Comparison of ENCODE assay signal across 7 mouse cellular contexts in genomic region chr4:76037178-76037577, GRCm38 (mm10).
DNase-seq lines count a peak whose midpoint lies in the region; ATAC-seq and TF ChIP-seq lines count a peak whose summit lies in the region.
"Not testable (repeated sequence)": the region's sequence is repeated elsewhere in the genome, so short reads cannot be mapped to it uniquely, and the experiment has no call there.

No protein-coding gene starts in this region.

- peak; percentile 70 for DNase-seq in ES-CJ7 (ENCODE audit: low read depth, low spot score)
- DNase-seq in R1 (ENCODE audit: low read depth, low spot score), result peak; percentile 61
- peak; percentile 4 for DNase-seq in adrenal gland, postnatal 14 days
- DNase-seq in layer of hippocampus, adult 2 months (ENCODE audit: low spot score in 2 of 2); lung, embryonic 14.5 days; stomach, postnatal 0 days (ENCODE audit: low spot score): not testable (repeated sequence)

- WGBS in intestine, postnatal 0 days, result 86% methylated on average over 4 of the region's 4 CpGs
- 74% methylated on average over 4 of the region's 4 CpGs for WGBS in lung, embryonic 14.5 days
- 82% methylated on average over 4 of the region's 4 CpGs for WGBS in stomach, postnatal 0 days

- H3K4me3 ChIP-seq in intestine, postnatal 0 days (ENCODE audit: low read depth, low read length); layer of hippocampus, adult 2 months; lung, embryonic 14.5 days (ENCODE audit: low read depth, low read length); stomach, postnatal 0 days (ENCODE audit: low read depth, low read length): not testable (repeated sequence)

- not testable (repeated sequence) for ATAC-seq in intestine, postnatal 0 days; lung, embryonic 14.5 days (ENCODE audit: insufficient read depth); stomach, postnatal 0 days (ENCODE audit: low FRiP score, low TSS enrichment)

- TF ChIP-seq CTCF in intestine, postnatal 0 days (IDR thresholded peaks at IDR 0.05; ENCODE audit: low read depth), result peak; percentile 26; the same call in 1 of the 2 replicates
- peak; percentile 29; the same call in 1 of the 2 replicates for TF ChIP-seq CTCF in layer of hippocampus, adult 2 months (conservative IDR thresholded peaks at IDR 0.05)
- TF ChIP-seq CTCF in lung, embryonic 14.5 days (IDR thresholded peaks at IDR 0.05; ENCODE audit: low read depth), result 0 out of 2 replicates have a peak, but pooled peaks have one; percentile 8
- peak; percentile 28; the same call in 1 of the 2 replicates for TF ChIP-seq CTCF in stomach, postnatal 0 days (IDR thresholded peaks at IDR 0.05; ENCODE audit: low read depth)

- H3K27ac ChIP-seq in intestine, postnatal 0 days (ENCODE audit: low read depth, low read length); layer of hippocampus, adult 2 months; lung, embryonic 14.5 days (ENCODE audit: low read depth); stomach, postnatal 0 days (replicated peaks): not testable (repeated sequence)

- not testable (repeated sequence) for H3K36me3 ChIP-seq in intestine, postnatal 0 days (ENCODE audit: control insufficient read depth, insufficient read depth); lung, embryonic 14.5 days (ENCODE audit: insufficient read depth); stomach, postnatal 0 days (ENCODE audit: control insufficient read depth, insufficient read depth, low read length)

- TF ChIP-seq EP300 in stomach, postnatal 0 days (optimal IDR thresholded peaks at IDR 0.05), result not testable (repeated sequence)

- not testable (repeated sequence) for H3K9me3 ChIP-seq in intestine, postnatal 0 days (ENCODE audit: control insufficient read depth); lung, embryonic 14.5 days (ENCODE audit: low read depth, low read length); stomach, postnatal 0 days (ENCODE audit: control insufficient read depth, low read length)

- not testable (repeated sequence) for H3K27me3 ChIP-seq in intestine, postnatal 0 days (replicated peaks; ENCODE audit: control insufficient read depth, insufficient read depth, low read length); lung, embryonic 14.5 days (ENCODE audit: insufficient read depth, low read length); stomach, postnatal 0 days (ENCODE audit: control insufficient read depth, insufficient read depth, low read length)

- H3K4me1 ChIP-seq in intestine, postnatal 0 days (replicated peaks; ENCODE audit: control insufficient read depth, insufficient read depth, low read length); lung, embryonic 14.5 days (ENCODE audit: insufficient read depth); stomach, postnatal 0 days (replicated peaks; ENCODE audit: control insufficient read depth, insufficient read depth): not testable (repeated sequence)

- H3K4me2 ChIP-seq in intestine, postnatal 0 days (replicated peaks; ENCODE audit: low read depth); lung, embryonic 14.5 days; stomach, postnatal 0 days (replicated peaks; ENCODE audit: low read depth): not testable (repeated sequence)

- H3K9ac ChIP-seq in intestine, postnatal 0 days (ENCODE audit: low read depth, low read length); lung, embryonic 14.5 days; stomach, postnatal 0 days (ENCODE audit: low read length): not testable (repeated sequence)
